Mouse (Mus musculus) CH12.LX (cell line): ENCODE measurements around the gene Slc16a13. TPM values are rescaled to one million over a fixed set of nuclear protein-coding genes. Genes with fewer than 3 reads are reported as not detected.

Source experiments
- DNase-seq: peaks from one replicate; pipeline ENCODE4 v3.0.0-alpha.2; 2013; ENCODE audit errors: extremely low read depth
- H3K27ac ChIP-seq: 2 replicates; pipeline ENCODE4 v1.5.1; 2012; ENCODE audit warnings: low read depth, mild to moderate bottlenecking, control low read depth, moderate library complexity; ENCODE audit not compliant: insufficient read depth
- H3K27me3 ChIP-seq: replicated peaks from 2 replicates; pipeline ENCODE3; 2012; ENCODE audit warnings: inconsistent platforms
- H3K36me3 ChIP-seq, 2 experiments: replicated peaks in 1 of 2; 2 replicates each; pipeline versions ENCODE3 to v1.6.1; 2012; ENCODE audit warnings: inconsistent platforms in 1 of 2, low read length in 1 of 2, mild to moderate bottlenecking in 1 of 2, mixed read lengths in 1 of 2, moderate library complexity in 1 of 2; ENCODE audit not compliant: control insufficient read depth in 1 of 2, insufficient read depth in 1 of 2
- H3K4me1 ChIP-seq, 2 experiments: 2 replicates each; pipeline ENCODE4 v1.6.1; 2012; ENCODE audit warnings: inconsistent platforms in 1 of 2, moderate library complexity in 1 of 2; ENCODE audit not compliant: insufficient read depth in 2 of 2, control insufficient read depth in 1 of 2
- H3K4me2 ChIP-seq: 2 replicates; pipeline ENCODE4 v1.6.1; 2012; ENCODE audit warnings: low read depth, mild to moderate bottlenecking, control low read depth; ENCODE audit not compliant: poor library complexity, insufficient read depth, severe bottlenecking
- H3K4me3 ChIP-seq, 3 experiments: fragments of 150-350 bp in 1 of 3; sonication (generic) in 1 of 3; replicated peaks in 1 of 3; 2 replicates each; pipeline versions ENCODE3 to v1.5.1; 2011 to 2012; ENCODE audit warnings: low read depth in 2 of 3, low read length in 2 of 3, mild to moderate bottlenecking in 2 of 3, moderate library complexity in 2 of 3, control low read depth in 1 of 3, improper control_type of control experiment in 1 of 3, inconsistent platforms in 1 of 3, mixed read lengths in 1 of 3; ENCODE audit not compliant: poor library complexity in 1 of 3
- H3K79me2 ChIP-seq: replicated peaks from 2 replicates; pipeline ENCODE4 v1.6.1; 2012; ENCODE audit warnings: mild to moderate bottlenecking, moderate library complexity; ENCODE audit not compliant: control insufficient read depth, poor library complexity, insufficient read depth, severe bottlenecking; ENCODE audit errors: extremely low read depth
- H3K9ac ChIP-seq: 2 replicates; pipeline ENCODE4 v1.6.1; 2012; ENCODE audit warnings: low read depth, mild to moderate bottlenecking, control low read depth, moderate library complexity; ENCODE audit not compliant: insufficient read depth
- H3K9me3 ChIP-seq: replicated peaks from 2 replicates; pipeline ENCODE3; 2012; ENCODE audit warnings: low read length, inconsistent platforms, mixed read lengths
- BHLHE40 ChIP-seq: IDR thresholded peaks from 2 replicates; pipeline ENCODE4 v1.6.1; 2011; ENCODE audit warnings: mild to moderate bottlenecking, low read depth, low read length, improper control_type of control experiment
- CTCF ChIP-seq, 2 experiments: IDR thresholded peaks in 1 of 2; conservative IDR thresholded peaks in 1 of 2; 2 replicates each; pipeline ENCODE4 v1.5.1; 2011 to 2012; ENCODE audit warnings: low read depth in 2 of 2, low read length in 2 of 2, improper control_type of control experiment in 1 of 2, inconsistent platforms in 1 of 2, mild to moderate bottlenecking in 1 of 2, moderate library complexity in 1 of 2
- ELF1 ChIP-seq: IDR thresholded peaks from 2 replicates; pipeline ENCODE4 v1.6.1; 2014; ENCODE audit warnings: low read depth, mild to moderate bottlenecking, inconsistent platforms, low read length, improper control_type of control experiment
- EP300 ChIP-seq: IDR thresholded peaks from 2 replicates; pipeline ENCODE4 v1.6.1; 2011; ENCODE audit warnings: low read length, improper control_type of control experiment
- ETS1 ChIP-seq: conservative IDR thresholded peaks from 2 replicates; pipeline ENCODE4 v1.6.1; 2012; ENCODE audit warnings: low read depth, mild to moderate bottlenecking, inconsistent platforms, low read length, improper control_type of control experiment, moderate library complexity
- HCFC1 ChIP-seq: IDR thresholded peaks from 2 replicates; pipeline ENCODE4 v1.6.1; 2012; ENCODE audit warnings: low read depth, mild to moderate bottlenecking, inconsistent platforms, low read length, improper control_type of control experiment
- JUN ChIP-seq: IDR thresholded peaks from 2 replicates; pipeline ENCODE4 v1.6.1; 2011; ENCODE audit warnings: low read depth, mild to moderate bottlenecking, low read length, improper control_type of control experiment, moderate library complexity; ENCODE audit not compliant: insufficient read depth
- JUND ChIP-seq: conservative IDR thresholded peaks from 2 replicates; pipeline ENCODE4 v1.6.1; 2011; ENCODE audit warnings: low read depth, low read length, improper control_type of control experiment
- KAT2A ChIP-seq: IDR thresholded peaks from 2 replicates; pipeline ENCODE4 v1.6.1; 2012; ENCODE audit warnings: low read length, improper control_type of control experiment, inconsistent platforms; ENCODE audit not compliant: insufficient replicate concordance
- MAZ ChIP-seq: IDR thresholded peaks from 2 replicates; pipeline ENCODE4 v1.6.1; 2012; ENCODE audit warnings: low read depth, mild to moderate bottlenecking, inconsistent platforms, low read length, improper control_type of control experiment, moderate library complexity
- POLR2A ChIP-seq: IDR thresholded peaks from 2 replicates; pipeline ENCODE4 v1.6.1; 2011; ENCODE audit warnings: low read depth, mild to moderate bottlenecking, improper control_type of control experiment, low read length
- POLR2AphosphoS2 ChIP-seq: IDR thresholded peaks from 2 replicates; pipeline ENCODE4 v1.6.1; 2011; ENCODE audit warnings: low read depth, low read length, improper control_type of control experiment
- RCOR1 ChIP-seq: conservative IDR thresholded peaks from 2 replicates; pipeline ENCODE4 v1.6.1; 2012; ENCODE audit warnings: low read depth, mild to moderate bottlenecking, inconsistent platforms, low read length, improper control_type of control experiment
- SMC3 ChIP-seq: IDR thresholded peaks from 2 replicates; pipeline ENCODE4 v1.6.1; 2011; ENCODE audit warnings: low read depth, low read length, improper control_type of control experiment
- TCF12 ChIP-seq: IDR thresholded peaks from 2 replicates; pipeline ENCODE4 v1.6.1; 2014; ENCODE audit warnings: low read depth, mild to moderate bottlenecking, inconsistent platforms, low read length, improper control_type of control experiment
- ZKSCAN1 ChIP-seq: IDR thresholded peaks from 2 replicates; pipeline ENCODE4 v1.6.1; 2012; ENCODE audit warnings: low read depth, inconsistent platforms, low read length, improper control_type of control experiment, borderline replicate concordance
- dilution Hi-C: fragments of 300-500 bp; cut with MboI; formaldehyde crosslinking; loops from 2 replicates; pipeline ENCODE4 v1.14.3; 2020; ENCODE audit warnings: low sequenced_read_pairs; ENCODE audit not compliant: extremely low pct_unique_long_range_greater_than_20kb, extremely low pct_ligation_motif_present
- in situ Hi-C: fragments of 300-500 bp; cut with MboI; formaldehyde crosslinking; loops from 3 replicates; pipeline ENCODE4 v1.14.3; 2019; ENCODE audit warnings: low sequenced_read_pairs, low pct_ligation_motif_present, low pct_unique_long_range_greater_than_20kb, mixed read lengths
- polyA plus RNA-seq: library from polyadenylated mRNA; unstranded; fragments of >175 nt; gene quantifications from 2 replicates; pipeline ENCODE4 v1.2.1, GENCODE M21; 2012; ENCODE audit warnings: low read depth; ENCODE audit not compliant: insufficient read length
- total RNA-seq, 2 experiments: library from RNA; depleted of rRNA; stranded (reverse); fragments of 300-350 nt in 1 of 2; fragments of >200 nt in 1 of 2; gene quantifications; 2 replicates each; pipeline ENCODE4 v1.2.3; 2012 to 2014

Slc16a13 gene
- total and polyA plus RNA-seq, 3 experiments: 8.4 to 19.0 (median 12.0) TPM

DNA sequence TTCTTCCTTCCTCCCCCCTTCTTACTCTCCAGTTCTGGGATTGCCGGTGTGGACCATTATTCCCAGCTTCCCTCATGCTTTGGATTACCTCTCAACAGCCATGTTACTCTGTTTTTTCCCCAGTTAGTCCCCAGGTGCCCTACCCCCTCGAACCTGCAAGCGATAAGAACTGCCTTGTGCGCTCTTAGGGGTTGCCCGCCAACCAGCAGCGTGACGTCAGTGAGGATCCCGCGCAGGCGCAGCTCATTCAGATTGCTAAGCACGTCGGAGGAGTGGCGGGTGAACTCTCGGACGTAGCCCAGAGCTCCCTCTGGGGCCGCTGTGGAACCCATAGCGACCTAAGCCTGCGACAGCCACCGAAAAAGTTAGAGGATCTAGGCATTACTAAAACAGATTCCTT, 8.0 kb upstream of the Slc16a13 start (continued):
- no peak for TF ChIP-seq KAT2A

GRCm38 (mm10) chr11:70227661-70228245, 6.9 kb upstream of the Slc16a13 start:
- H3K36me3 ChIP-seq: peaks cover 0 to 13% of the 10 kb centered on the region in 2 experiments
- no peak for DNase-seq
- no peak overlapping the region for H3K4me2 ChIP-seq
- peaks cover 0 to 30% of the 10 kb centered on the region in 2 experiments; a peak in 2 of 4 replicates for H3K4me1 ChIP-seq
- TF ChIP-seq EP300 (no peak), SMC3 (no peak), TCF12 (no peak), HCFC1 (no peak), CTCF (conservative IDR thresholded peaks at IDR 0.05 in 1 of 2, IDR thresholded peaks at IDR 0.05 in 1 of 2; ENCODE audit: low read depth in 2 of 2, low read length in 2 of 2) (no peak), BHLHE40 (no peak), JUND (no peak), ZKSCAN1 (no peak), POLR2AphosphoS2 (no peak), ELF1 (no peak), ETS1 (no peak), MAZ (no peak), RCOR1 (no peak)
- in situ Hi-C loops: loop anchor here (25.0 kb wide), 2 partner anchors 385 to 535 kb away; partner anchors contain the start of genes 4930544D05Rik, Chrne and Zfp3
- H3K27me3 ChIP-seq: peaks cover 2% of the 10 kb centered on the region
- H3K9ac ChIP-seq: no peak overlapping the region
- H3K79me2 ChIP-seq: no peaks in the 10 kb centered on the region
- H3K4me3 ChIP-seq: no peak overlapping the region
- dilution Hi-C loops: no loop called here
- no peak overlapping the region for H3K27ac ChIP-seq
- H3K9me3 ChIP-seq: no peaks in the 10 kb centered on the region

DNA sequence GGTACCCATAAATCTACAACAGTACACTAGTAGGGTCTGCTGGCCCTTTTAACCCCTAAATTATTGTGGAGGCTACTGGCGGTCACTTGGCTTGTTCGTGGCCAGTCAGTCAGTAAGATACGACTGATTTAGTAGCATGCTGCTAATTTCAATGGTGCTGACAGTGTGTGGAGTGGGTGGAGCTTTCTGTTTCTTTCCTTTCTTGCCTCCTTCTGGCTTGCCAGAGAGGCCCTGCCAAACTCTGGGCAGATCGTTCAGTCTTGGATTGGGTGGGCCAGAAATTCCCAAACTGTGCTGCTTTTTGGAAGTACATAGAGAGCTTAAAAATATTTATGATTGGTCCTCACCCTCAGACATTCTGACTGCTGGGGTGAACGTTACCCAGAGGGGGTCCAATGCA, 6.3 kb upstream of the Slc16a13 start:
- dilution Hi-C loops: no loop called here
- no peak overlapping the region for H3K4me3 ChIP-seq
- H3K36me3 ChIP-seq: peaks cover 0 to 14% of the 10 kb centered on the region in 2 experiments
- H3K9me3 ChIP-seq: no peaks in the 10 kb centered on the region
- in situ Hi-C loops: loop anchor here (25.0 kb wide), 2 partner anchors 385 to 535 kb away; partner anchors contain the start of genes 4930544D05Rik, Chrne and Zfp3
- H3K4me1 ChIP-seq: peaks cover 3 to 34% of the 10 kb centered on the region in 2 experiments; a peak in 3 of 4 replicates
- H3K4me2 ChIP-seq: no peak overlapping the region
- peaks cover 2% of the 10 kb centered on the region for H3K27me3 ChIP-seq
- TF ChIP-seq JUN: no peak
- TF ChIP-seq POLR2A: no peak
- TF ChIP-seq, all 38 proteins: peak for 0
- Histone ChIP-seq H3K79me2 (no peaks in the 10 kb centered on the region), H3K27ac (no peak overlapping the region), H3K9ac (no peak overlapping the region)
- no peak for DNase-seq
